Mouse (Mus musculus) liver, postnatal 0 days (tissue): ENCODE results near the gene Rbm14.

Experiments
- CTCF ChIP-seq: sonication (generic); IDR thresholded peaks from 2 replicates; pipeline ENCODE4 v1.5.1; 2016; ENCODE audit warnings: antibody characterized with exemption, low read depth
- EP300 ChIP-seq: IDR thresholded peaks from 2 replicates; pipeline ENCODE4 v1.6.1; 2016; ENCODE audit warnings: antibody characterized with exemption, low read depth, mild to moderate bottlenecking

- TF ChIP-seq CTCF: no peak
- TF ChIP-seq EP300: no peak
Observed at GRCm38 (mm10) chr19:4811909-4812242, 442 bp upstream of the Rbm14 start.
